Mouse (Mus musculus) C2C12 (cell line): ENCODE results near the gene Cttnbp2nl. TPM values are rescaled to one million over a fixed set of nuclear protein-coding genes. Genes with fewer than 3 reads are reported as not detected.

Experiments
- H3K27me3 ChIP-seq: one replicate; pipeline ENCODE4 v1.6.1; 2011; ENCODE audit not compliant: control insufficient read depth, insufficient read depth, insufficient read length
- H3K36me3 ChIP-seq: one replicate; pipeline ENCODE4 v1.6.1; 2011; ENCODE audit not compliant: control insufficient read depth, insufficient read depth
- H3K4me3 ChIP-seq: one replicate; pipeline ENCODE4 v1.5.1; 2011; ENCODE audit warnings: mild to moderate bottlenecking, control low read depth; ENCODE audit not compliant: poor library complexity, insufficient read depth, severe bottlenecking
- H3K79me2 ChIP-seq: one replicate; pipeline ENCODE4 v1.6.1; 2011; ENCODE audit not compliant: control insufficient read depth, insufficient read depth
- H3K79me3 ChIP-seq: one replicate; pipeline ENCODE4 v1.6.1; 2011; ENCODE audit warnings: low read depth, control low read depth
- H3ac ChIP-seq: one replicate; pipeline ENCODE3; 2011; ENCODE audit warnings: low read depth; ENCODE audit not compliant: control insufficient read depth, insufficient read length
- CEBPB ChIP-seq: IDR thresholded peaks from one replicate; pipeline ENCODE4 v1.6.1; 2011; ENCODE audit warnings: low read depth, mild to moderate bottlenecking, control low read depth, moderate library complexity
- CTCF ChIP-seq: IDR thresholded peaks from one replicate; pipeline ENCODE4 v1.5.1; 2011; ENCODE audit not compliant: control insufficient read depth, insufficient read depth, insufficient read length
- FOSL1 ChIP-seq: IDR thresholded peaks from one replicate; pipeline ENCODE4 v1.8.0; 2011; ENCODE audit warnings: mild to moderate bottlenecking, low read length; ENCODE audit not compliant: poor library complexity, insufficient read depth, severe bottlenecking
- MAX ChIP-seq: IDR thresholded peaks from one replicate; pipeline ENCODE4 v1.6.1; 2011; ENCODE audit warnings: mild to moderate bottlenecking, control low read depth
- MYOD1 ChIP-seq: IDR thresholded peaks from one replicate; pipeline ENCODE4 v1.6.1; 2011; ENCODE audit warnings: low read depth; ENCODE audit not compliant: control insufficient read depth, insufficient read length
- MYOG ChIP-seq: IDR thresholded peaks from one replicate; pipeline ENCODE4 v1.6.1; 2011; ENCODE audit not compliant: control insufficient read depth, insufficient read length; ENCODE audit errors: extremely low read depth
- USF1 ChIP-seq: IDR thresholded peaks from one replicate; pipeline ENCODE4 v1.6.1; 2011; ENCODE audit warnings: low read depth, mild to moderate bottlenecking, control low read depth, moderate library complexity
- polyA plus RNA-seq: library from polyadenylated mRNA; unstranded; fragments of >200 nt; fragmentation: generic; extraction: Trizol; gene quantifications from one replicate; pipeline ENCODE4 v1.2.1, GENCODE M21; 2012; ENCODE audit warnings: missing spikeins

Gene Cttnbp2nl
- polyA plus RNA-seq, 1 experiment, result 11.2 TPM

DNA sequence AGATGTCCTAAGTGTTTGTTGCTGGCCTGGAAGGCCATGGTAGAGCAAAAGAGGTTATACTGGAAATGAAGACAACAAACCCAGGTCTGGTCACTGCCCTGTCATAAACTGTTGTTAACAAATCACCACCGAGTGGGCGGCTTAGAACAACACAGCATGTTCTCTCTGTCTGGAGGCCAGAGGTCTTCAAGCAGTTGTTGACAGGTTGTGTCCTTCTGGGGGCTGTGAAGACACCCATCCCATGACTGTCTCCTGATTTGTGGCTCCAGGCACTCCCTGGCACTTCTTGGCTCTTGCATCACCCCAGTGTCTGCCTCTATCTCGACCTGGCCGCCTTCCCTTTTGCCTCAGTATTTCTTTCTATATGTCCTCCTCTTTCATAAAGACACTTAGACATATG is 2.7 kb upstream of the Cttnbp2nl start:
- H3K27me3 ChIP-seq, result no peaks in the 10 kb centered on the region
- TF ChIP-seq FOSL1, result no peak
- peak; percentile 65 for TF ChIP-seq CEBPB
- H3K79me2 ChIP-seq, result peaks cover 20% of the 10 kb centered on the region
- H3ac ChIP-seq, result no peak overlapping the region
- H3K36me3 ChIP-seq, result no peaks in the 10 kb centered on the region
- H3K4me3 ChIP-seq, result no peak overlapping the region
- peaks cover 19% of the 10 kb centered on the region for H3K79me3 ChIP-seq

DNA sequence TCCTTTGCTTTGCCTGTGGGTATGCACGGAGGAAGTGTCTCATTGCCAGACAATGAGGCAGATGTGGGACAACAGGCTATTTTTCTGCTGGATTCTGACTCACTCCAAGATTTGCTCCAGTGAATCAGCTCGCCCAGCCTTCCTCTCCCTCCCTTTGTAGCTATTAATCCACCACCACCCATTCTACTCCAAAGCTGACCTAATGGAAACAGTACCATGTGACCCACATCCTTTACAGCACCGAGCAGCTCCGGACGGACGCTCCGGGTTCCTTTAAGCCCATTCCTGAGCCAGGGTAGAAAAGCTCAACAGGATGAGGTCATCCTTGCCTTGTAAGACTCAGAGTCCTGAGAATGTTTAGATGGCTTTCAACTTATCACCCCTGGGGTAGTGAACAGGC is 2.0 kb upstream of the Cttnbp2nl start:
- no peak overlapping the region for H3K4me3 ChIP-seq
- H3K36me3 ChIP-seq, result no peaks in the 10 kb centered on the region
- H3K27me3 ChIP-seq, result no peaks in the 10 kb centered on the region
- TF ChIP-seq MYOG (no peak), USF1 (peak; percentile 93), MYOD1 (peak; percentile 36), FOSL1 (peak; percentile 64), MAX (no peak), CEBPB (no peak), CTCF (no peak)
- H3K79me2 ChIP-seq, result peaks cover 27% of the 10 kb centered on the region
- H3K79me3 ChIP-seq, result peaks cover 26% of the 10 kb centered on the region
- H3ac ChIP-seq, result no peak overlapping the region

DNA sequence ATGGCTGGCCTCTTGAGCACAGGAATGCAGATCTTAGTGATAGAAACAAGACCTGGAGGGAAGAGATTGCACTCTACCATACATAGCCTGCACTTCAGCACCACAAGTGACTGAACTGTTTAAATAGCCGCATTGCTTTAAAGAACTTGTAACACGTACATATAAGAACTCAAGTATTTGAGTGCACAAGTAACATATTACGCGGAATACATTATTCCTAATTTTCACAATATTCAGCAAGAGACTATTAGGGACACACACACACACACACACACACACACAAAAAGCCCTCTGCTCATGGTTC is 704 bp upstream of the Cttnbp2nl start:
- H3K79me2 ChIP-seq, result peaks cover 40% of the 10 kb centered on the region

DNA sequence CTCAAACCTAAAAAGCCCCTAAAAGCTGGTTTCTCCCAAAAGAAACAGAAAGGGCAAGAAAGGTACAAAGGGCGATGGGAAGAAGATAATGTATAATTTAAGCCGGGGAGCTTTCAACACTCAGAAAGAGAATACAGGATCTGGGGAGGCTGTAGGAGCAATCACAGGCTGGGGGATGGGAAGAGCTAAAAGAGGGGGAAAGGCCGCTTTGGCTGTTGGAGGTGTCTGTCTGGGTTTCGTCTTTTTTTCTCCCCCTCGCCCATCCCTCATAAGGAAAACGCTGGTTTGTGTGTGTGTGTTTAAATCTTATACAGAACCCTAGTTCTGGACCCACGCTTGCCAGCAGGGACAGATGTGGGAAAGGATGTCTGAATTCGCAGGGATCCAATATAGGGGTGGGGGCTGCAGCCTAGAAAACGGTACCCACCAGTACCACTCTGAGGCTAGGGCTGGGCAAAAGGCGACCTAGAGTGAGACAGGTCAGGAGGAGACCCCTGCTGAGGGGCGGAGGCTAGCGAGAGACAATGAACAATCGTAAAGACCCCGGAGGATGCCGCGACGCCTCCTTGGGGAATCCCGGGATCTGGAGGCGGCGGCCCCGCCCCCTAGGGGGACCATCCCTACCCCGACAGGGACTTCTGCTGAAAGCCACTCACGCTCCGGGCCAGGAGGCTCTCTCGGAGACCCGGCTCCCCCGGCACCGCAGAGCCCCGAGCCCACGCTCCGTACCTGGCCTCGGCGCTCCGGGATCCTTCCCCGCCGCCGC is 592 bp downstream of the Cttnbp2nl start:
- Histone ChIP-seq H3ac (peak overlapping the region; percentile 84), H3K4me3 (peak overlapping the region; percentile 92), H3K27me3 (no peaks in the 10 kb centered on the region), H3K79me3 (peaks cover 49% of the 10 kb centered on the region), H3K79me2 (peaks cover 53% of the 10 kb centered on the region), H3K36me3 (no peaks in the 10 kb centered on the region)
- TF ChIP-seq MYOD1, result no peak
- no peak for TF ChIP-seq MAX
- no peak for TF ChIP-seq USF1
- TF ChIP-seq FOSL1, result no peak
- no peak for TF ChIP-seq MYOG
- TF ChIP-seq CTCF, result no peak
- no peak for TF ChIP-seq CEBPB

More for the DNA sequence above, 704 bp upstream of the Cttnbp2nl start:
- no peaks in the 10 kb centered on the region for H3K27me3 ChIP-seq
- peak overlapping the region; percentile 92 for H3K4me3 ChIP-seq
- H3K79me3 ChIP-seq, result peaks cover 38% of the 10 kb centered on the region
- no peak overlapping the region for H3ac ChIP-seq
- H3K36me3 ChIP-seq, result no peaks in the 10 kb centered on the region
- TF ChIP-seq MAX (no peak), MYOD1 (no peak), CTCF (no peak), CEBPB (no peak), MYOG (no peak), USF1 (no peak), FOSL1 (no peak)

DNA sequence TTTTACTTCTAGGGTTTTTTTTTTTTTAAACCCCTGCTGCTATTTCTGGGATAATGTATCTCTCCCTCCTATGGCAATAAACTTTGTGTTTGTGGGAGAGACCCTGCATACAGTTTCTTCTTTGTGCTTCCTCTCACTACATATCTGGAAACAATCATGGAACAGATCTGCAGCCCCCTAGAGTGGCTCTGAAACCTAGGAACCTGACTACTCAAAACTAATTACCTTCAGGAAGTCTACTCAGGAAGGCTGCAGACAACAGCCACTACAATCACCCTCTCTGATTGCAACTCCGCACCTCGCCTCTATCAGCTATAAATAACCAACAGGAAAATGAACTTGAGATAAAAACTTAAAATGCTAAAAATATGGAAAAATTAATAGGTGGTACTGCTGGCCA is 1.8 kb downstream of the Cttnbp2nl start:
- Histone ChIP-seq H3K27me3 (no peaks in the 10 kb centered on the region), H3K4me3 (no peak overlapping the region), H3K79me3 (peaks cover 61% of the 10 kb centered on the region), H3K79me2 (peaks cover 66% of the 10 kb centered on the region), H3K36me3 (peaks cover 6% of the 10 kb centered on the region), H3ac (no peak overlapping the region)
- no peak for TF ChIP-seq CTCF
- no peak for TF ChIP-seq USF1
- no peak for TF ChIP-seq CEBPB
- no peak for TF ChIP-seq MYOG
- no peak for TF ChIP-seq MAX
- no peak for TF ChIP-seq MYOD1
- TF ChIP-seq FOSL1, result no peak

DNA sequence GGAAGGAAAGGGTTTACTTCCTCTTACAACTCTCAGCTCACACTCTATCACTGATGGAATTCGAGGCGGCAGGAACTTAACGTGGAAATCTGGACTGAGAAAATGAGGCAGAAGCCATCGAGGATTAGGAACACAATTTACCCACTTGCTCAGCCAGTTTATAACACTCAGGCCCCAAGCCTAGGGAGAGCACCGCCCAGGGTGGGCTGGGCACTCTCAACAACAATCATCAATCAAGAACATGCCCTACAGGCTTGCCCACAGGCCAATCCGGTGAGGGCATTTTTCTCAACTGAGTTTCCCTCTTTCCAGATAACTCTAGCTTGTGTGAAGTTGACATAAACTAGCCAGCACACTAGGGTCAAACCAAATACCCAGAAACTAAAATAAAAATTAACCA is 3.1 kb downstream of the Cttnbp2nl start:
- no peak overlapping the region for H3ac ChIP-seq
- H3K36me3 ChIP-seq, result peaks cover 7% of the 10 kb centered on the region
- H3K27me3 ChIP-seq, result no peaks in the 10 kb centered on the region
- no peak overlapping the region for H3K4me3 ChIP-seq
- H3K79me3 ChIP-seq, result peaks cover 73% of the 10 kb centered on the region
- no peak for TF ChIP-seq MYOD1
- TF ChIP-seq CEBPB, result no peak
- no peak for TF ChIP-seq MAX
- no peak for TF ChIP-seq FOSL1
- no peak for TF ChIP-seq MYOG
- no peak for TF ChIP-seq USF1
- no peak for TF ChIP-seq CTCF
- peaks cover 78% of the 10 kb centered on the region for H3K79me2 ChIP-seq

DNA sequence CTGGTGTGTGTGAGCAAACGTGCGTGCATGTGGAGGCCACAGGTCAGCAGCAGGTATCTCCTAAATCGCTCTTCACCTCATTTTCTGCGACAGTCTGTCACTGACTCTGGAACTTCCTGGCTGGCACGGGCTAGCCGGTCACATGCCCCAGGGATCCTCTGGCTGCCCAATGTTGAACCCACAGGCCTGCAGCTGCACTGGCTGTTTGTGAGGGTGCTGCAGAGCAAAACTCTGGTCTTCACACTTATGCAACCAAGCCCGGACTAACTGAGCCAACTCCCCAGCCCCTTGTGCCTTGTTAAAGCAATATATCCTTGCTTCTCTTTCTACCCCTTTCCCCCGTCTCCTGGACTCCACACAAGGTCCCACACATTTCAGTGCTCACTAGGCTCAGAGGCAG is 5.3 kb downstream of the Cttnbp2nl start:
- Histone ChIP-seq H3K27me3 (no peaks in the 10 kb centered on the region), H3K36me3 (peaks cover 7% of the 10 kb centered on the region), H3ac (no peak overlapping the region), H3K4me3 (no peak overlapping the region), H3K79me2 (peaks cover 100% of the 10 kb centered on the region), H3K79me3 (peaks cover 95% of the 10 kb centered on the region)
- no peak for TF ChIP-seq CEBPB
- TF ChIP-seq MYOG, result no peak
- no peak for TF ChIP-seq CTCF
- TF ChIP-seq FOSL1, result no peak
